Mouse (Mus musculus) CH12.LX (cell line): ENCODE data around the gene 5830473C10Rik. TPM values are rescaled to one million over a fixed set of nuclear protein-coding genes. Genes with fewer than 3 reads are reported as not detected.

ENCODE experiments used
- DNase-seq: peaks from one replicate; pipeline ENCODE4 v3.0.0-alpha.2; 2013; ENCODE audit errors: extremely low read depth
- H3K27ac ChIP-seq: 2 replicates; pipeline ENCODE4 v1.5.1; 2012; ENCODE audit warnings: low read depth, mild to moderate bottlenecking, control low read depth, moderate library complexity; ENCODE audit not compliant: insufficient read depth
- H3K27me3 ChIP-seq: replicated peaks from 2 replicates; pipeline ENCODE3; 2012; ENCODE audit warnings: inconsistent platforms
- H3K36me3 ChIP-seq, 2 experiments: replicated peaks in 1 of 2; 2 replicates each; pipeline versions ENCODE3 to v1.6.1; 2012; ENCODE audit warnings: inconsistent platforms in 1 of 2, low read length in 1 of 2, mild to moderate bottlenecking in 1 of 2, mixed read lengths in 1 of 2, moderate library complexity in 1 of 2; ENCODE audit not compliant: control insufficient read depth in 1 of 2, insufficient read depth in 1 of 2
- H3K4me1 ChIP-seq, 2 experiments: 2 replicates each; pipeline ENCODE4 v1.6.1; 2012; ENCODE audit warnings: inconsistent platforms in 1 of 2, moderate library complexity in 1 of 2; ENCODE audit not compliant: insufficient read depth in 2 of 2, control insufficient read depth in 1 of 2
- H3K4me2 ChIP-seq: 2 replicates; pipeline ENCODE4 v1.6.1; 2012; ENCODE audit warnings: low read depth, mild to moderate bottlenecking, control low read depth; ENCODE audit not compliant: poor library complexity, insufficient read depth, severe bottlenecking
- H3K4me3 ChIP-seq, 3 experiments: fragments of 150-350 bp in 1 of 3; sonication (generic) in 1 of 3; replicated peaks in 1 of 3; 2 replicates each; pipeline versions ENCODE3 to v1.5.1; 2011 to 2012; ENCODE audit warnings: low read depth in 2 of 3, low read length in 2 of 3, mild to moderate bottlenecking in 2 of 3, moderate library complexity in 2 of 3, control low read depth in 1 of 3, improper control_type of control experiment in 1 of 3, inconsistent platforms in 1 of 3, mixed read lengths in 1 of 3; ENCODE audit not compliant: poor library complexity in 1 of 3
- H3K79me2 ChIP-seq: replicated peaks from 2 replicates; pipeline ENCODE4 v1.6.1; 2012; ENCODE audit warnings: mild to moderate bottlenecking, moderate library complexity; ENCODE audit not compliant: control insufficient read depth, poor library complexity, insufficient read depth, severe bottlenecking; ENCODE audit errors: extremely low read depth
- H3K9ac ChIP-seq: 2 replicates; pipeline ENCODE4 v1.6.1; 2012; ENCODE audit warnings: low read depth, mild to moderate bottlenecking, control low read depth, moderate library complexity; ENCODE audit not compliant: insufficient read depth
- H3K9me3 ChIP-seq: replicated peaks from 2 replicates; pipeline ENCODE3; 2012; ENCODE audit warnings: low read length, inconsistent platforms, mixed read lengths
- CHD1 ChIP-seq: IDR thresholded peaks from 2 replicates; pipeline ENCODE4 v1.6.1; 2012; ENCODE audit warnings: low read depth, low read length, improper control_type of control experiment, inconsistent platforms
- CTCF ChIP-seq, 2 experiments: IDR thresholded peaks in 1 of 2; conservative IDR thresholded peaks in 1 of 2; 2 replicates each; pipeline ENCODE4 v1.5.1; 2011 to 2012; ENCODE audit warnings: low read depth in 2 of 2, low read length in 2 of 2, improper control_type of control experiment in 1 of 2, inconsistent platforms in 1 of 2, mild to moderate bottlenecking in 1 of 2, moderate library complexity in 1 of 2
- EP300 ChIP-seq: IDR thresholded peaks from 2 replicates; pipeline ENCODE4 v1.6.1; 2011; ENCODE audit warnings: low read length, improper control_type of control experiment
- GABPA ChIP-seq: IDR thresholded peaks from 2 replicates; pipeline ENCODE4 v1.6.1; 2012; ENCODE audit warnings: low read depth, low read length, improper control_type of control experiment, inconsistent platforms; ENCODE audit not compliant: insufficient replicate concordance
- JUN ChIP-seq: IDR thresholded peaks from 2 replicates; pipeline ENCODE4 v1.6.1; 2011; ENCODE audit warnings: low read depth, mild to moderate bottlenecking, low read length, improper control_type of control experiment, moderate library complexity; ENCODE audit not compliant: insufficient read depth
- JUND ChIP-seq: conservative IDR thresholded peaks from 2 replicates; pipeline ENCODE4 v1.6.1; 2011; ENCODE audit warnings: low read depth, low read length, improper control_type of control experiment
- KAT2A ChIP-seq: IDR thresholded peaks from 2 replicates; pipeline ENCODE4 v1.6.1; 2012; ENCODE audit warnings: low read length, improper control_type of control experiment, inconsistent platforms; ENCODE audit not compliant: insufficient replicate concordance
- MAFK ChIP-seq: IDR thresholded peaks from 2 replicates; pipeline ENCODE4 v1.6.1; 2011; ENCODE audit warnings: low read length, improper control_type of control experiment; ENCODE audit not compliant: insufficient replicate concordance
- MAX ChIP-seq: IDR thresholded peaks from 2 replicates; pipeline ENCODE4 v1.6.1; 2011; ENCODE audit warnings: low read length, improper control_type of control experiment
- MAZ ChIP-seq: IDR thresholded peaks from 2 replicates; pipeline ENCODE4 v1.6.1; 2012; ENCODE audit warnings: low read depth, mild to moderate bottlenecking, inconsistent platforms, low read length, improper control_type of control experiment, moderate library complexity
- MXI1 ChIP-seq: IDR thresholded peaks from 2 replicates; pipeline ENCODE4 v1.6.1; 2011; ENCODE audit warnings: mild to moderate bottlenecking, low read depth, low read length, improper control_type of control experiment
- MYC ChIP-seq: IDR thresholded peaks from 2 replicates; pipeline ENCODE4 v1.6.1; 2011; ENCODE audit warnings: low read depth, mild to moderate bottlenecking, improper control_type of control experiment, low read length
- NRF1 ChIP-seq: IDR thresholded peaks from 2 replicates; pipeline ENCODE4 v1.6.1; 2014; ENCODE audit warnings: low read depth, mild to moderate bottlenecking, inconsistent platforms, low read length, improper control_type of control experiment, moderate library complexity
- PAX5 ChIP-seq: IDR thresholded peaks from 2 replicates; pipeline ENCODE4 v1.6.1; 2012; ENCODE audit warnings: low read length, inconsistent platforms, mixed read lengths
- POLR2A ChIP-seq: IDR thresholded peaks from 2 replicates; pipeline ENCODE4 v1.6.1; 2011; ENCODE audit warnings: low read depth, mild to moderate bottlenecking, improper control_type of control experiment, low read length
- RAD21 ChIP-seq: IDR thresholded peaks from 2 replicates; pipeline ENCODE4 v1.6.1; 2011; ENCODE audit warnings: low read depth, mild to moderate bottlenecking, low read length, improper control_type of control experiment, moderate library complexity
- RCOR1 ChIP-seq: conservative IDR thresholded peaks from 2 replicates; pipeline ENCODE4 v1.6.1; 2012; ENCODE audit warnings: low read depth, mild to moderate bottlenecking, inconsistent platforms, low read length, improper control_type of control experiment
- SIN3A ChIP-seq: IDR thresholded peaks from 2 replicates; pipeline ENCODE4 v1.6.1; 2012; ENCODE audit warnings: low read length, improper control_type of control experiment, inconsistent platforms
- SMC3 ChIP-seq: IDR thresholded peaks from 2 replicates; pipeline ENCODE4 v1.6.1; 2011; ENCODE audit warnings: low read depth, low read length, improper control_type of control experiment
- TBP ChIP-seq: conservative IDR thresholded peaks from 2 replicates; pipeline ENCODE4 v1.6.1; 2011; ENCODE audit warnings: low read depth, low read length, improper control_type of control experiment
- USF2 ChIP-seq: conservative IDR thresholded peaks from 2 replicates; pipeline ENCODE4 v1.6.1; 2011; ENCODE audit warnings: low read depth, low read length, improper control_type of control experiment
- ZC3H11A ChIP-seq: IDR thresholded peaks from 2 replicates; pipeline ENCODE4 v1.6.1; 2012; ENCODE audit warnings: low read depth, mild to moderate bottlenecking, inconsistent platforms, low read length, improper control_type of control experiment
- ZMIZ1 ChIP-seq: IDR thresholded peaks from 2 replicates; pipeline ENCODE4 v1.6.1; 2012; ENCODE audit warnings: low read depth, mild to moderate bottlenecking, inconsistent platforms, low read length, improper control_type of control experiment
- dilution Hi-C: fragments of 300-500 bp; cut with MboI; formaldehyde crosslinking; loops from 2 replicates; pipeline ENCODE4 v1.14.3; 2020; ENCODE audit warnings: low sequenced_read_pairs; ENCODE audit not compliant: extremely low pct_unique_long_range_greater_than_20kb, extremely low pct_ligation_motif_present
- in situ Hi-C: fragments of 300-500 bp; cut with MboI; formaldehyde crosslinking; loops from 3 replicates; pipeline ENCODE4 v1.14.3; 2019; ENCODE audit warnings: low sequenced_read_pairs, low pct_ligation_motif_present, low pct_unique_long_range_greater_than_20kb, mixed read lengths
- polyA plus RNA-seq: library from polyadenylated mRNA; unstranded; fragments of >175 nt; gene quantifications from 2 replicates; pipeline ENCODE4 v1.2.1, GENCODE M21; 2012; ENCODE audit warnings: low read depth; ENCODE audit not compliant: insufficient read length
- total RNA-seq, 2 experiments: library from RNA; depleted of rRNA; stranded (reverse); fragments of 300-350 nt in 1 of 2; fragments of >200 nt in 1 of 2; gene quantifications; 2 replicates each; pipeline ENCODE4 v1.2.3; 2012 to 2014

5830473C10Rik gene
- total and polyA plus RNA-seq, 3 experiments = 0.83 to 3.8 (median 2.0) TPM

DNA sequence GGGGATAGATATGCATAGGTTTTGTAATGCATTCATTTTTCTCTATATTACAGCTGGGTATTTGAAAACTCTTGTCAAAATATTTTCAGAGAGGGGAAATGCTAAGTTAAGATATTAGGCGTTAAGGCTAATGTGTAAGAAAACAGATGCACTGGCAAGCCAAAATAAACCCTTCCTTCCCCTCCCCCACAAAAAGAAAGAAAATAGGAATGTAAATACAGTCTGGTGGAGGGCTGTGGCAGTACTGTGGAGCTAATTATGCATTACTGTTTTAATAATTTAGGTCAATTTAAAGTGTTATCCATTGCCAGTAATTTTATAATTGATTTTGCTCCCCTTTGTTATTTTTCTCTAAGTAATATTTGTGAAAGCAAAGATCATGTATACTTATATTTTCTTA lies 67.6 kb downstream of the 5830473C10Rik start:
- DNase-seq = no peak
- no peak overlapping the region for H3K9ac ChIP-seq
- no peak overlapping the region for H3K4me3 ChIP-seq
- TF ChIP-seq ZC3H11A = no peak
- no peak for TF ChIP-seq POLR2A
- no peak for TF ChIP-seq MAX
- TF ChIP-seq SIN3A = no peak
- no peak for TF ChIP-seq ZMIZ1
- TF ChIP-seq RCOR1 = no peak
- no peak for TF ChIP-seq JUND
- TF ChIP-seq NRF1 = no peak
- no peak for TF ChIP-seq PAX5
- no peak for TF ChIP-seq SMC3
- no peak for TF ChIP-seq CTCF (conservative IDR thresholded peaks at IDR 0.05 in 1 of 2, IDR thresholded peaks at IDR 0.05 in 1 of 2; ENCODE audit: low read depth in 2 of 2, low read length in 2 of 2)
- no peak for TF ChIP-seq MXI1
- TF ChIP-seq RAD21 = no peak
- no peak for TF ChIP-seq TBP
- TF ChIP-seq CHD1 = no peak
- no peak for TF ChIP-seq MAZ
- no peak for TF ChIP-seq MYC
- TF ChIP-seq JUN = no peak
- TF ChIP-seq MAFK = no peak
- peaks cover 21 to 43% of the 10 kb centered on the region in 2 experiments for H3K36me3 ChIP-seq
- peaks cover 6 to 59% of the 10 kb centered on the region in 2 experiments; a peak in 3 of 4 replicates for H3K4me1 ChIP-seq
- no peak overlapping the region for H3K27ac ChIP-seq
- H3K27me3 ChIP-seq = no peaks in the 10 kb centered on the region
- no peaks in the 10 kb centered on the region for H3K9me3 ChIP-seq
- H3K79me2 ChIP-seq = no peaks in the 10 kb centered on the region
- in situ Hi-C loops (no loop called here), dilution Hi-C loops (no loop called here)
- H3K4me2 ChIP-seq = no peak overlapping the region

- dilution Hi-C loops = no loop called here
- Histone ChIP-seq H3K4me1 (peaks cover 0 to 15% of the 10 kb centered on the region in 2 experiments; a peak in 2 of 4 replicates), H3K9me3 (no peaks in the 10 kb centered on the region), H3K9ac (no peak overlapping the region), H3K4me3 (no peak overlapping the region), H3K27ac (no peak overlapping the region), H3K27me3 (no peaks in the 10 kb centered on the region), H3K36me3 (peaks cover 13 to 42% of the 10 kb centered on the region in 2 experiments), H3K4me2 (no peak overlapping the region)
- DNase-seq = no peak
- in situ Hi-C loops = no loop called here
- no peak for TF ChIP-seq USF2
- TF ChIP-seq GABPA = no peak
- no peak for TF ChIP-seq CHD1
- TF ChIP-seq KAT2A = no peak
- no peak for TF ChIP-seq RCOR1
- no peak for TF ChIP-seq RAD21
- no peak for TF ChIP-seq EP300
- TF ChIP-seq, all 38 proteins: peak for 0
- H3K79me2 ChIP-seq = peaks cover 2% of the 10 kb centered on the region; the same call in 1 of the 2 replicates
Observed at GRCm38 (mm10) chr5:90634885-90635284, 74.0 kb downstream of the 5830473C10Rik start.
